Mouse (Mus musculus) lung, adult 2 months (tissue): ENCODE measurements around the gene Rybp.

Experiments used
- CTCF ChIP-seq: fragments of 200-500 bp; IDR thresholded peaks from 2 replicates; pipeline ENCODE4 v1.5.1; 2011; ENCODE audit warnings: mild to moderate bottlenecking, low read length, control low read depth; ENCODE audit not compliant: insufficient read depth
- POLR2A ChIP-seq: fragments of 200-500 bp; IDR thresholded peaks from 2 replicates; pipeline ENCODE4 v1.6.1; 2011; ENCODE audit warnings: low read depth, mild to moderate bottlenecking, control low read depth, low read length, borderline replicate concordance; ENCODE audit errors: extremely low read depth

DNA sequence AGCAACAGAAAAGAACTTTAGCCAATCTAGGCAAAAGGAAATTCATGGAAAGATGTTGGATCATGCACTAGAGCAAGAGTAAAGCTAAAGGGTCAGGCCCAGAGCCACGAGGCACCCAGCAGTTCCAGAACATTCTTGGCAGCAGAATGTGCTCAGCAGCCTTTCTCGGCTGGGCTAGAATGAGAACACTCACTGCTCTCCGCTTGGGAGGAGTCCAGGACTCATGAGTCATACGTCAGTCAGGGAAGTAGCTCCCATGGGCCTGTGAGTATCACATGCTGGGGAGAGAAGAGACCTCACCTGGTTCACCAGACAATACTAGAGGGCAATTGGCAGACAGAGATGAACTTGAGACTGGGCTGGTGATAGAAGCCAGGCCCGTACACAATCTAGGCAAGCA is 39.8 kb upstream of the Rybp start:
- TF ChIP-seq CTCF = no peak
- TF ChIP-seq POLR2A = no peak
